Mouse (Mus musculus) liver, embryonic 13.5 days (tissue): ENCODE results near the gene Trem3. TPM values are rescaled to one million over a fixed set of nuclear protein-coding genes. Genes with fewer than 3 reads are reported as not detected.

ENCODE experiments used
- ATAC-seq: fragments of 200-750 bp; cut with Nextera tagmentation; 2 replicates; pipeline ENCODE4 v1.8.0; 2017; ENCODE audit warnings: low read depth, mild to moderate bottlenecking, moderate number of reproducible peaks, moderate library complexity
- DNase-seq: peaks from one replicate; pipeline ENCODE4 v3.0.0; 2022
- H3K27ac ChIP-seq: fragments of 300-500 bp; sonication (generic); 2 replicates; pipeline ENCODE4 v1.5.1; 2015; ENCODE audit warnings: moderate library complexity, mild to moderate bottlenecking, inconsistent platforms
- H3K27me3 ChIP-seq: fragments of 300-500 bp; sonication (generic); 2 replicates; pipeline ENCODE4 v1.6.1; 2015; ENCODE audit warnings: mild to moderate bottlenecking, inconsistent platforms
- H3K36me3 ChIP-seq: fragments of 300-500 bp; sonication (generic); 2 replicates; pipeline ENCODE4 v1.6.1; 2015; ENCODE audit warnings: mild to moderate bottlenecking, inconsistent platforms
- H3K4me1 ChIP-seq: fragments of 300-500 bp; sonication (generic); replicated peaks from 2 replicates; pipeline ENCODE4 v1.6.1; 2015; ENCODE audit warnings: inconsistent platforms
- H3K4me2 ChIP-seq: fragments of 300-500 bp; sonication (generic); 2 replicates; pipeline ENCODE4 v1.6.1; 2015; ENCODE audit warnings: inconsistent platforms, mild to moderate bottlenecking, moderate library complexity
- H3K4me3 ChIP-seq: fragments of 300-500 bp; sonication (generic); replicated peaks from 2 replicates; pipeline ENCODE4 v1.5.1; 2015; ENCODE audit warnings: mild to moderate bottlenecking, inconsistent platforms
- H3K9ac ChIP-seq: fragments of 300-500 bp; sonication (generic); 2 replicates; pipeline ENCODE4 v1.6.1; 2015; ENCODE audit warnings: mild to moderate bottlenecking, inconsistent platforms
- H3K9me3 ChIP-seq: fragments of 300-500 bp; sonication (generic); replicated peaks from 2 replicates; pipeline ENCODE4 v1.6.1; 2016; ENCODE audit warnings: inconsistent platforms
- WGBS: fragments of 180-500 bp; shearing (Covaris S2); methylation state at CpG from one replicate; pipeline ENCODE4 v1.1.7; 2015; ENCODE audit not compliant: insufficient replicate concordance; 5-methylcytosine and 5-hydroxymethylcytosine counted together
- polyA plus RNA-seq: library from polyadenylated mRNA; unstranded; fragments of >200 nt; fragmentation: Nextera tagmentation; extraction: Ambion mirVana; gene quantifications from 2 replicates; pipeline ENCODE4 v1.2.1, GENCODE M21; 2015

Trem3 gene
- polyA plus RNA-seq, 1 experiment from 2014 or later, result 2.2 TPM

- Histone ChIP-seq H3K27me3 (no peaks in the 10 kb centered on the region), H3K4me3 (peak within 1 kb of the TSS; percentile 69), H3K4me1 (peaks cover 69% of the 10 kb centered on the region), H3K36me3 (peaks cover 14% of the 10 kb centered on the region), H3K9ac (peak within 1 kb of the TSS; percentile 80), H3K27ac (peak within 1 kb of the TSS; percentile 94), H3K9me3 (no peaks in the 10 kb centered on the region), H3K4me2 (peak within 1 kb of the TSS; percentile 88)
- peak; percentile 79 for DNase-seq
- ATAC-seq, result peak; percentile 90
- WGBS, result 6% methylated on average over 3 of the region's 4 CpGs
Observed at GRCm38 (mm10) chr17:48299203-48299602, 51.6 kb downstream of the Trem3 start, which contains the start of gene Treml2. Gene Treml2, plus strand, starts transcription at chr17:48299498.

- 6% methylated on average over 7 of the region's 7 CpGs for WGBS
- H3K4me3 ChIP-seq, result peak overlapping the region; percentile 69
- peaks cover 72% of the 10 kb centered on the region for H3K4me1 ChIP-seq
- ATAC-seq (peak; percentile 15; the same call in 1 of the 2 replicates), DNase-seq (no peak)
- no peaks in the 10 kb centered on the region for H3K9me3 ChIP-seq
- H3K27me3 ChIP-seq, result no peaks in the 10 kb centered on the region
- H3K36me3 ChIP-seq, result peaks cover 19% of the 10 kb centered on the region
- peak overlapping the region; percentile 80 for H3K9ac ChIP-seq
- peak overlapping the region; percentile 94 for H3K27ac ChIP-seq
- peak overlapping the region; percentile 88 for H3K4me2 ChIP-seq
Observed at GRCm38 (mm10) chr17:48299756-48300155, 52.2 kb downstream of the Trem3 start.

GRCm38 (mm10) chr17:48300199-48300598 is 52.6 kb downstream of the Trem3 start:
- Histone ChIP-seq H3K9ac (peak overlapping the region; percentile 80), H3K4me1 (peaks cover 72% of the 10 kb centered on the region), H3K27ac (peak overlapping the region; percentile 94), H3K4me2 (peak overlapping the region; percentile 88), H3K36me3 (peaks cover 22% of the 10 kb centered on the region), H3K4me3 (peak overlapping the region; percentile 69), H3K27me3 (no peaks in the 10 kb centered on the region), H3K9me3 (no peaks in the 10 kb centered on the region)
- ATAC-seq (peak; percentile 80), DNase-seq (peak; percentile 68)
- WGBS, result 6% methylated on average over 7 of the region's 7 CpGs

GRCm38 (mm10) chr17:48300861-48301260 is 53.3 kb downstream of the Trem3 start:
- Histone ChIP-seq H3K4me1 (peaks cover 72% of the 10 kb centered on the region), H3K27ac (peak overlapping the region; percentile 94), H3K9ac (peak overlapping the region; percentile 80), H3K36me3 (peaks cover 22% of the 10 kb centered on the region), H3K4me2 (peak overlapping the region; percentile 88), H3K27me3 (no peaks in the 10 kb centered on the region), H3K4me3 (peak overlapping the region; percentile 69), H3K9me3 (no peaks in the 10 kb centered on the region)
- DNase-seq, result peak; percentile 41
- ATAC-seq, result peak; percentile 9; the same call in 1 of the 2 replicates
- 11% methylated on average over 9 of the region's 9 CpGs for WGBS

GRCm38 (mm10) chr17:48301792-48302191 is 54.2 kb downstream of the Trem3 start:
- Histone ChIP-seq H3K27me3 (no peaks in the 10 kb centered on the region), H3K9ac (peak overlapping the region; percentile 80; the same call in 1 of the 2 replicates), H3K27ac (peak overlapping the region; percentile 94), H3K4me1 (peaks cover 67% of the 10 kb centered on the region), H3K9me3 (no peaks in the 10 kb centered on the region), H3K36me3 (peaks cover 30% of the 10 kb centered on the region), H3K4me3 (peak overlapping the region; percentile 69), H3K4me2 (peak overlapping the region; percentile 88)
- ATAC-seq (no peak), DNase-seq (no peak)
- 59% methylated on average over 5 of the region's 5 CpGs for WGBS

Other genes starting within 250 kb of the Trem3 start
- gene 1700122O11Rik, start 209.5 kb upstream of the Trem3 start, polyA plus RNA-seq, result not detected in 2 replicates
- gene 1700067P10Rik, start 158.5 kb upstream of the Trem3 start, polyA plus RNA-seq, result not detected in 2 replicates
- gene 9830107B12Rik, start 101.5 kb upstream of the Trem3 start, polyA plus RNA-seq, result 0.15 and 0.17 TPM in 2 replicates
- gene A530064D06Rik, start 80.5 kb upstream of the Trem3 start, polyA plus RNA-seq, result 0.15 and 0.25 TPM in 2 replicates
- 0.63 and 0.71 TPM in 2 replicates for gene Trem1, start 15.0 kb upstream of the Trem3 start, polyA plus RNA-seq
- 3.5 and 3.6 TPM in 2 replicates for gene Treml4, start 16.5 kb downstream of the Trem3 start, polyA plus RNA-seq
- 4.4 and 5.5 TPM in 2 replicates for gene Treml2, start 51.7 kb downstream of the Trem3 start, polyA plus RNA-seq
- gene B430306N03Rik, start 68.4 kb downstream of the Trem3 start, polyA plus RNA-seq, result 1.2 and 1.8 TPM in 2 replicates
- 3.1 and 3.2 TPM in 2 replicates for gene Trem2, start 98.6 kb downstream of the Trem3 start, polyA plus RNA-seq
- 24.1 and 25.5 TPM in 2 replicates for gene Treml1, start 112.1 kb downstream of the Trem3 start, polyA plus RNA-seq
- gene Nfya, start 162.1 kb downstream of the Trem3 start, polyA plus RNA-seq, result 7.2 and 9.7 TPM in 2 replicates
- 58.9 and 61.8 TPM in 2 replicates for gene Oard1, start 162.2 kb downstream of the Trem3 start, polyA plus RNA-seq
- 1.2 TPM in 2 replicates for gene Apobec2, start 185.2 kb downstream of the Trem3 start, polyA plus RNA-seq
- gene Tspo2, start 203.7 kb downstream of the Trem3 start, polyA plus RNA-seq, result 134 and 152 TPM in 2 replicates
- 3.5 and 4.4 TPM in 2 replicates for gene Unc5cl, start 207.1 kb downstream of the Trem3 start, polyA plus RNA-seq